Mouse (Mus musculus): ENCODE data around the gene Pard6a.

DNA sequence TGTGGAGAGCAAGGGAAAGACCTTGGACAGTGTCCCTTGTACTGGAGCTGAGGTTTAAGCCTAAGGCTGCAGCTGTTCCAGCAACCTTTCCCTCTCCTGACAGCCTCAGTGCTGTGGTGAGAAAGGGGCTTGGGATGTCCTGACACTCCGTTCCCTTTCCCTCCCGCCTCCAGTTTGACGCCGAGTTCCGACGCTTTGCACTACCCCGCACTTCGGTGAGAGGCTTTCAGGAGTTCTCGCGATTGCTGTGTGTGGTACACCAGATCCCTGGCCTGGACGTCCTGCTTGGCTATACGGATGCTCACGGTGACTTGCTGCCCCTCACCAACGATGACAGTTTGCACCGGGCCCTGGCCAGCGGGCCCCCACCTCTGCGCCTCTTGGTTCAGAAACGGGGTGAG, 1.1 kb downstream of the Pard6a start:
- TF ChIP-seq POLR2A (IDR thresholded peaks at IDR 0.05; ENCODE audit: control insufficient read depth, extremely low read depth, insufficient read depth, low read length, poor library complexity) (no peak), CTCF (IDR thresholded peaks at IDR 0.05; ENCODE audit: borderline replicate concordance, control insufficient read depth, extremely low read depth, insufficient read depth, low read length, poor library complexity) (no peak)
